Comparison of ENCODE assay signal across 18 mouse cellular contexts in the genomic region with DNA sequence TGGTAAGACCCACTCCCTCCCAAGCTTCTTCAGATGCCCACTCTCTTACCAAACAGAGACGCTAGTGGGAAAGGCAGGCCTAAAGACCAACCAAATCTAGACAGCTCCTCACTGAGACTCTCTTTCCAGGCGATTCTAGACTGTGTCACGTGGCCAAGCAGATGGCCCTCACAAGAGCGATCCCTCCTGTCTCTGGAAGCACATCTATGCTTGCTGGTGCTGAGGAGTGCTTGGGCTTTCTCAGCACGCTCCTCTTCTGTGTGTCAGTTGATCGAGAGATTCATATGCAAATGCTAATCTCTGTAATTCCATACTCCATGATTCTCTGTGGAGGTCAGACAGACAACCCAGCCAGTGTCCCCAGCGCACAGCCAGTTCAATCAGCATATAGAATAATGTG. TPM values are rescaled to one million over a fixed set of nuclear protein-coding genes. Genes with fewer than 3 reads are reported as not detected.
"Had no signal": no experiment of that assay in that cellular context is flagged by ENCODE, and none has a peak within 500 bp of the region (broad histone marks: within the 10 kb centered on the region; RNA-seq: fewer than 3 reads in every experiment).

No protein-coding gene starts in this region.

- DNase-seq: kidney, adult 18-20 months; kidney, postnatal 10 days; kidney, postnatal 4 days; left cerebral cortex, postnatal 4 days; lung, adult 18-20 months; right cerebral cortex, adult 18-20 months; right cerebral cortex, postnatal 25 days; thymus, postnatal 36 days had no signal

- H3K9ac ChIP-seq: limb, embryonic 13.5 days; liver, embryonic 14.5 days; neural tube, embryonic 15.5 days had no signal

- H3K4me3 ChIP-seq: layer of hippocampus, adult 2 months; limb, embryonic 13.5 days; neural tube, embryonic 15.5 days had no signal

- H3K36me3 ChIP-seq: limb, embryonic 13.5 days; neural tube, embryonic 15.5 days had no signal

- H3K27me3 ChIP-seq: limb, embryonic 13.5 days; neural tube, embryonic 15.5 days had no signal

- H3K4me2 ChIP-seq: limb, embryonic 13.5 days; neural tube, embryonic 15.5 days had no signal

- H3K4me1 ChIP-seq: limb, embryonic 13.5 days had no signal

- H3K9me3 ChIP-seq: limb, embryonic 13.5 days; neural tube, embryonic 15.5 days had no signal

- H3K27ac ChIP-seq: layer of hippocampus, adult 2 months; limb, embryonic 13.5 days; liver, embryonic 14.5 days; neural tube, embryonic 15.5 days had no signal

RNA-seq across cellular contexts. Expression of a gene that starts 26.7 kb away (rescaled TPM):
- total RNA-seq: layer of hippocampus, adult 2 months; layer of hippocampus, postnatal 10 days; left cerebral cortex, adult 18-20 months; left cerebral cortex, postnatal 10 days; left cerebral cortex, postnatal 4 days; megakaryocyte-erythroid progenitor cell, adult 5-6 weeks had no signal
- polyA plus RNA-seq: kidney, embryonic 14.5 days; limb, embryonic 13.5 days; neural tube, embryonic 11.5 days had no signal
